Mouse (Mus musculus) stomach, embryonic 14.5 days (tissue): ENCODE data around the gene Tifa. TPM values are rescaled to one million over a fixed set of nuclear protein-coding genes. Genes with fewer than 3 reads are reported as not detected.

Experiments used
- ATAC-seq: fragments of 200-750 bp; cut with Nextera tagmentation; 2 replicates; pipeline ENCODE4 v1.8.0; 2017; ENCODE audit warnings: low read depth, moderate TSS enrichment; ENCODE audit not compliant: insufficient number of reproducible peaks, insufficient read depth, low FRiP score
- H3K27ac ChIP-seq: fragments of 300-500 bp; sonication (generic); 2 replicates; pipeline ENCODE4 v1.5.1; 2014; ENCODE audit warnings: mild to moderate bottlenecking, low read length, moderate library complexity, mixed read lengths
- H3K27me3 ChIP-seq: fragments of 300-500 bp; sonication (generic); 2 replicates; pipeline ENCODE4 v1.6.1; 2014; ENCODE audit warnings: low read length, control low read depth, mixed read lengths; ENCODE audit not compliant: control insufficient read depth, insufficient read depth
- H3K36me3 ChIP-seq: fragments of 300-500 bp; sonication (generic); 2 replicates; pipeline ENCODE4 v1.6.1; 2014; ENCODE audit warnings: mild to moderate bottlenecking, control low read depth, low read length, moderate library complexity, mixed read lengths; ENCODE audit not compliant: control insufficient read depth, insufficient read depth
- H3K4me1 ChIP-seq: fragments of 300-500 bp; sonication (generic); 2 replicates; pipeline ENCODE4 v1.6.1; 2014; ENCODE audit warnings: low read length, control low read depth, mixed read lengths; ENCODE audit not compliant: control insufficient read depth, insufficient read depth
- H3K4me2 ChIP-seq: fragments of 300-500 bp; sonication (generic); replicated peaks from 2 replicates; pipeline ENCODE4 v1.6.1; 2014; ENCODE audit warnings: low read depth, low read length, control low read depth
- H3K4me3 ChIP-seq: fragments of 300-500 bp; sonication (generic); 2 replicates; pipeline ENCODE4 v1.5.1; 2014; ENCODE audit warnings: low read depth, low read length, control low read depth
- H3K9ac ChIP-seq: fragments of 300-500 bp; sonication (generic); replicated peaks from 2 replicates; pipeline ENCODE4 v1.6.1; 2014; ENCODE audit warnings: low read depth, mild to moderate bottlenecking, control low read depth, low read length, moderate library complexity, mixed read lengths
- H3K9me3 ChIP-seq: fragments of 300-500 bp; sonication (generic); 2 replicates; pipeline ENCODE4 v1.6.1; 2016; ENCODE audit warnings: low read depth, low read length, control low read depth; ENCODE audit not compliant: control insufficient read depth
- WGBS: fragments of 180-500 bp; shearing (Covaris S2); extraction: QIAGEN DNeasy Blood & Tissue Kit; methylation state at CpG from one replicate; pipeline ENCODE4 v1.1.7; 2014; 5-methylcytosine and 5-hydroxymethylcytosine counted together
- polyA plus RNA-seq: library from polyadenylated mRNA; unstranded; fragments of >200 nt; fragmentation: Nextera tagmentation; extraction: Ambion mirVana; gene quantifications from 2 replicates; pipeline ENCODE4 v1.2.1, GENCODE M21; 2014

Tifa gene
- polyA plus RNA-seq = 4.5 and 6.1 TPM in 2 replicates

DNA sequence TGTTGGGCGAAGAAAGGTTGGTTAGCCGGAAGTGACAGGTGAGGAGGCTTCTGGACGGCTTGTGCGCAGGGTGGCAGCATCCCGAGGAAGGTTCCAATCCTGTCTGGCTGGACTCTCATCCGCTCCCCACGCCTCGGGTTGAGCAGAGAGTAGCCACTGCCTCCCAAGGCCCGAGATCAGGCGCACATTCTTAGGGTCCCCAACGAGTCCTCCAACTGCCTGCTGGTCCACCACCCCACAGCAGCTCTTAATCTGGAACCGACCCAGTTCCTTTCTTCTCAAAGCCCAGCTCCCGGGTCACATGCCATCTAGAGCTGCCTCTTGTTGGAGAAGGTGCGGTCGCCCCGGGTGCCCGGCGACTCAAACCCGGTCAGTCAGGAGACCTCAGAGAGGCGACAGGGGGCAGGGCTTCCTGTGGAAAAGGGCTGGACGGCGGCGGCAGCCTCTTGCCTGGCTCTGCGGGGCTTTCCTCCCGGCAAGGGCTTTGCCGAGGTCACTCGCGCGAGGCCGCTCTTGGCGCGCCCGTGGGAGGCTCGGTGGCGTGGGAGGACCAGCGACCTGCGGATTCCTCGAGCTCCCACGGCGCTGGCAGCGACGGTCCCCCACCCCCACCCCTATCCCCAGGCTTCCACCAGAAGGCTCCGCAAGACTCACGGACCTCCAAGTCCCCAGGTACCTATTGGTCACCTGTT lies at the start of gene Tifa:
Gene Tifa, plus strand, starts transcription at position 306 of the 692 bp plus-strand sequence.
- H3K4me1 ChIP-seq = peaks cover 14% of the 10 kb centered on the region; the same call in 1 of the 2 replicates
- peak within 1 kb of the TSS; percentile 60 for H3K4me3 ChIP-seq
- peak within 1 kb of the TSS; percentile 33; the same call in 1 of the 2 replicates for H3K27ac ChIP-seq
- H3K36me3 ChIP-seq = no peaks in the 10 kb centered on the region
- no peaks in the 10 kb centered on the region for H3K27me3 ChIP-seq
- no peaks in the 10 kb centered on the region for H3K9me3 ChIP-seq
- H3K9ac ChIP-seq = peak within 1 kb of the TSS; percentile 45
- H3K4me2 ChIP-seq = peak within 1 kb of the TSS; percentile 98
- peak; percentile 75 for ATAC-seq
- WGBS = 1% methylated on average over 44 of the region's 44 CpGs

DNA sequence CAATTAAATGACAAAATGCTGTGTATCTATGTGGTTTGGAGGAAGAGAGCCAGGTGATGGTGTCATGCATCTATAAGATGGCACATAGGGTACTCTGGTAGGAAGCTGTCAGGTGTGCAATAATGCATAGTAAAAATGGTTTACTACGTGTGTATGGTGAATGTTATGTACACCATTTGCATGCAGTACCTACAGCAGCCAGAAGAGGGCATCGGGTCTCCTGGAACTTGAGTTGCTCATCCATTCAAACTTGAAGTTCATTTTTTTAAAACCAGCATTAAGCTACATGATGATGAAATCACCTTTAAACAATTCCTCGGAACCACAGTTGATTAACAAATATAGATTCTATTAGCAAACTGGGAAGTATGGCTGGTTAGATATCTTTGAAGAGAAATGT lies 48.1 kb upstream of the Tifa start:
- H3K36me3 ChIP-seq = no peaks in the 10 kb centered on the region
- 0 out of 2 replicates have a peak, but pooled peaks cover 4% of the 10 kb centered on the region for H3K9me3 ChIP-seq
- no peak for ATAC-seq
- no peak overlapping the region for H3K4me3 ChIP-seq
- WGBS = 92% methylated on average over 3 of the region's 3 CpGs
- H3K27me3 ChIP-seq = no peaks in the 10 kb centered on the region
- H3K9ac ChIP-seq = no peak overlapping the region
- H3K27ac ChIP-seq = no peak overlapping the region
- no peaks in the 10 kb centered on the region for H3K4me1 ChIP-seq
- no peak overlapping the region for H3K4me2 ChIP-seq

DNA sequence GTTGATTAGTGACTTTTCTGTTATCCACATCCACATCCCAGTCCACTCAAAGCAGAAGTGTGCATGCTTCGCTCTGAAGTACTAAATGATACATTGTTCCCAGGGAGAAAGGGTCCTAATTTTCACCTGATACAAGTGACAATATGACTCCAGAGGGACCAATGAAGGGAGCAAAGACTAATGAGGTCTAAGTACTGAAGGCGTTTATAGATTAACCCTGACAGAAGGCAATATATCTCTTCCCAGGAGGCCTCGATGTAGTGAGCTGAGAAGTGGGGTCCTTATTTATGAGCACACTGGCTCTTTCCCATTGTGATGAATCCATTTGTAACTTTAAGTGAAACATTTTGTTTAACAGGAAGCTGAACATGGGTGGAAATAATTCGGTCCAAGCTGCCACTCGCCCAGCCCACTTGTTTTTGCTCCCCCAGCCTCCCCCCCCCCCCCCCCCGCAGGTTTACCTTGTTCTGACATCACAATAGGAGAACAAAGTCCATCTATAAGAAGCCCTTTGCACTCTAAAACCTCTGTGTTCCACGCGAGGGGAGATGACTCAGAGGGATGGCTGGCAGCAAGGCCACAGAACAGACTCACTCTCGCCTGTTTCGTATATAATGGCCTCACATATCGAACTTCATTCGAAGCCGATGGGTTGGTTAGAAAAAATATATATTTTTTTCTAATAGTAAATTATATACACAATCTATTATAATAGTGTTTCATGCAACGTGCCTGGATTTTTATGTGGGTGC lies 45.8 kb upstream of the Tifa start:
- no peak overlapping the region for H3K4me3 ChIP-seq
- peaks cover 13% of the 10 kb centered on the region for H3K27me3 ChIP-seq
- no peak overlapping the region for H3K9ac ChIP-seq
- no peak overlapping the region for H3K4me2 ChIP-seq
- H3K9me3 ChIP-seq = 0 out of 2 replicates have a peak, but pooled peaks cover 4% of the 10 kb centered on the region
- WGBS = 74% methylated on average over 14 of the region's 14 CpGs
- no peak for ATAC-seq
- no peaks in the 10 kb centered on the region for H3K36me3 ChIP-seq
- H3K4me1 ChIP-seq = no peaks in the 10 kb centered on the region
- H3K27ac ChIP-seq = no peak overlapping the region

DNA sequence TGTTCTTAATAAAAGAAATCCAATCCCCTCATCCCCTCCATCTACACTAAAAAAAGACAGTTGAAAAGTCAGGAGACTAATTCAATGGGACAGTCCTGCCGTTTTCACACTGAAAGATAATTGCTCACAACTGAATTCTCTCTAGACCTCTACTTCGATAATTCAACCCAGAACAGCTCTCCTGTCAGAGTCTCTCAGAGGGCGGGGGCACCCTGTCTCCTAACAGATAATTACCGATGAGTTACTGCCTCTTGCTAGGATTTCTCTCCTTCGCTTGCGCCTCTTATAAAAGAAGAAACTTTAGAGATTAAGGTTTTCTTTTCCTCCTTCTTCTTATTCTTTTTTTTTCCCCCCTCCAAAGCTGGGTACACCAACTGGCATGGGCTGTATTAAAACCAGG lies 44.1 kb upstream of the Tifa start:
- Histone ChIP-seq H3K9ac (no peak overlapping the region), H3K27me3 (peaks cover 13% of the 10 kb centered on the region), H3K4me2 (no peak overlapping the region), H3K4me3 (no peak overlapping the region), H3K27ac (no peak overlapping the region), H3K36me3 (no peaks in the 10 kb centered on the region), H3K4me1 (no peaks in the 10 kb centered on the region), H3K9me3 (0 out of 2 replicates have a peak, but pooled peaks cover 4% of the 10 kb centered on the region)
- WGBS = 20% methylated on average over 6 of the region's 6 CpGs
- no peak for ATAC-seq

DNA sequence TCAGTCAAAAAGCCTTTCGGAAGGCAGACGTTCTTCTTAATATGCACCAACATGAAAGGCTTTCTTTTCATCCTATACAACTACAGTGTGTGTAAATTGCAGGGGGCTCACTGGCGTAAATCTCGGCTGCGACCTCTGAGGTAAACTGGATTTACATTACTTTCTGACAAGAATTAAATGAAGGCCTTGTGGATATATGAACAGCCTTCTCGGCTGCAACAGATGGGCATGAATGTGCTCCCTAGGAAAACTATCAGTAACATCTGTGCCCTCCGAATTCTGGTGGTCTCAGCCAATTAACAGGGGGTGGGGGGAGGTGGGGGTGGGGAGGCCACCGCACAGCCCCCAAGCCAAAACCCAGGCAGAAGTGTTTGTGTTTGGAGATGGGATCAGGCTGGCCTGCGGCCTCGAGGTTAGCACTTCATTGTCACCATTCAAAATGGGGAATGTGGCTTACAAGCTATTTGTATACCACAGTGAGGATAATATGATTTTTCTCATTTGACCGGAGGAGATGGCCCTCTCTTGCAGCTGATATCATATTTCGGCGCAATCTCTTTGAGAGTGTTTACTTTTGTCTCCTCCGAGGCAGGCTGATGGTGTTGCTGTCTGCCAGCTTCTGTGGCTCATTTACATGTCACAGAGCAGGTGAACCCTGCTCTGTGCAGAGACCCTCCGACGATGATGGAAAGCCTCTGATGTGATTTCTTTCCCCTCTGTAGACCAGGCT lies 43.5 kb upstream of the Tifa start:
- peaks cover 13% of the 10 kb centered on the region for H3K27me3 ChIP-seq
- H3K9me3 ChIP-seq = 0 out of 2 replicates have a peak, but pooled peaks cover 4% of the 10 kb centered on the region
- ATAC-seq = no peak
- no peak overlapping the region for H3K4me3 ChIP-seq
- no peak overlapping the region for H3K4me2 ChIP-seq
- no peaks in the 10 kb centered on the region for H3K36me3 ChIP-seq
- H3K9ac ChIP-seq = no peak overlapping the region
- WGBS = 13% methylated on average over 16 of the region's 16 CpGs
- H3K27ac ChIP-seq = no peak overlapping the region
- H3K4me1 ChIP-seq = no peaks in the 10 kb centered on the region

DNA sequence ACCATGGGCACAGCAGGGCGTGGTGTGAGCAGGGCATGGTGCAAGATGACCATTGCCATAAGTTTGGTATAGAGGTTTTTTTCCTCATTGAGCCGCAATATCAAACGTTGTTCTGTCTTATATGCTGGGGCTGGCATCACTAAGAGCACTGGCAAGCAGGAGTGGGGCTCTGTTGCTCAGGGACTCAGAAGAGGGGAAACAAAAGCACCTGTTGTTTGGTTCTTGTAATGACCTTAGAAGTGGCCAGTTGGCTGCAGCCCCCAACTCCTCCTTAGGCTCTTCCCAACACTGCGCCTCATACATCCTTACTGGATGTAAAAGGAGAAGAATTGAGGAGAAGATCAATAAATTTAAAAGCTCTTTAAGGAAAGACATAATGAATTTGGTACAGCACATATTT lies 41.0 kb upstream of the Tifa start:
- WGBS = 63% methylated on average over 4 of the region's 4 CpGs
- H3K9me3 ChIP-seq = no peaks in the 10 kb centered on the region
- no peak overlapping the region for H3K4me2 ChIP-seq
- H3K9ac ChIP-seq = no peak overlapping the region
- H3K27me3 ChIP-seq = peaks cover 13% of the 10 kb centered on the region
- H3K4me3 ChIP-seq = no peak overlapping the region
- H3K36me3 ChIP-seq = no peaks in the 10 kb centered on the region
- ATAC-seq = no peak
- no peak overlapping the region for H3K27ac ChIP-seq
- no peaks in the 10 kb centered on the region for H3K4me1 ChIP-seq

DNA sequence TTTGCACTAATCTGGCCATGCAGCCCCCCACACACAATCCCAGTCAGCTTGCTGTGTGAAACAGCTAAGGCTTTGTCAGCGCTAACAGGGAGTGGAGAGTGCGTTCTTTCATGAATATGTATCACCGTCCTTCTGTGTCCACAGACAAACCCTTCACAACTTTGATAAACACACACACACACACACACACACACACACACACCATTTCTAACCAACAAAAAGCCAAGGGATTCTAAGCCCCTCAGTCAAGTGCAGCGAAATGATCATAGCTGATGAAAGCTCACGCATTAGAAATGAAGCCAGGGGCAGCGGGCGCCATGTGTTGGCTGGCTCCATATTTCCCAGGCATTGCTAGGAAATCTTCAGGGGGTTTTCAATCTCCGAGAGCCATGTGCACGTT lies 40.3 kb upstream of the Tifa start:
- H3K4me3 ChIP-seq = no peak overlapping the region
- H3K4me1 ChIP-seq = no peaks in the 10 kb centered on the region
- no peak for ATAC-seq
- no peak overlapping the region for H3K4me2 ChIP-seq
- H3K9me3 ChIP-seq = no peaks in the 10 kb centered on the region
- H3K27ac ChIP-seq = no peak overlapping the region
- WGBS = 31% methylated on average over 9 of the region's 9 CpGs
- peaks cover 13% of the 10 kb centered on the region for H3K27me3 ChIP-seq
- H3K36me3 ChIP-seq = no peaks in the 10 kb centered on the region
- H3K9ac ChIP-seq = no peak overlapping the region

DNA sequence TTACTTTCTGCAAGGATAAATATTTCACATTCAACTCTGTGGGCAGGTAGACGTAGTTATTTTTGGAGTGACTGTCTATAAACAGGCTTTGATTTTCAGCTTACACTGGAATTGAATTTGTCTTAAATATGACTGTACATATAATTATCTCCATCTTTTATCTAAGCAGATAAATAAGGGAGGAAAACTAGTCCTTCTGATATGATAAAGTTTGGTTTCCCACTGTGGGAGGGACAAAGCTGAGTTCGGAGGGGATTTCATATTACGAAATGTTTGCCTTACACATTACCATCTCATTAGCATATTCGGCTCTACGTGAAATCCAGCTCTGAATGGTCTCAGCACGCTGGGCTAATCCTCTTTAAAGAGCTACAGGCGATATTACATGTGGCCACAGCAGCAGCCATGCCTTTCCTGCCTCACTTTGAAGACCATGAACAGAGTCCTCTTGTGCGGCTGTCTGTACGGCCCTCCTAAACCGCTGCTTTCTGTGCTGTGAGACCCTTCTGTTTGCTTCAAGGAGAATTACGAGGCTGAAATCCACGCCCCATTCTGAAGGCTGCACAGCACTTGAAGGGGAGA lies 39.5 kb upstream of the Tifa start:
- Histone ChIP-seq H3K27me3 (peaks cover 13% of the 10 kb centered on the region), H3K36me3 (no peaks in the 10 kb centered on the region), H3K4me1 (no peaks in the 10 kb centered on the region), H3K4me2 (no peak overlapping the region), H3K27ac (no peak overlapping the region), H3K9ac (no peak overlapping the region), H3K4me3 (no peak overlapping the region), H3K9me3 (no peaks in the 10 kb centered on the region)
- no peak for ATAC-seq
- WGBS = 19% methylated on average over 12 of the region's 12 CpGs
